Mouse (Mus musculus) kidney, postnatal 14 days (tissue): ENCODE results near the gene Srrm2.
A peak's percentile ranks its signal among the peaks of the same experiment; 100 is the strongest.

Experiments used
- DNase-seq: peaks from one replicate; pipeline ENCODE4 v3.0.0; 2022; ENCODE audit warnings: mixed read lengths

Srrm2 gene

GRCm38 (mm10) chr17:23815641-23816040, 25.3 kb downstream of the Srrm2 start:
- no peak for DNase-seq

GRCm38 (mm10) chr17:23818579-23818978, 28.2 kb downstream of the Srrm2 start:
- DNase-seq: no peak

- no peak for DNase-seq
These were observed 28.9 kb downstream of the Srrm2 start for GRCm38 (mm10) chr17:23819235-23819634.

- DNase-seq: no peak
These were observed 30.4 kb downstream of the Srrm2 start for GRCm38 (mm10) chr17:23820731-23821130.

GRCm38 (mm10) chr17:23822094-23822493, 31.8 kb downstream of the Srrm2 start:
- DNase-seq: no peak

- DNase-seq: no peak
These were observed 32.7 kb downstream of the Srrm2 start for GRCm38 (mm10) chr17:23823018-23823417.

GRCm38 (mm10) chr17:23823614-23824013, 33.3 kb downstream of the Srrm2 start:
- DNase-seq: no peak

GRCm38 (mm10) chr17:23825591-23825990, 35.3 kb downstream of the Srrm2 start:
- DNase-seq: no peak

- no peak for DNase-seq
These were observed 38.1 kb downstream of the Srrm2 start for GRCm38 (mm10) chr17:23828271-23829001.

GRCm38 (mm10) chr17:23829064-23829619, 38.8 kb downstream of the Srrm2 start, which contains the start of gene Elob:
Gene Elob (minus strand): TSS chr17:23829136.
- DNase-seq: peak; percentile 93

GRCm38 (mm10) chr17:23831201-23831600, 40.9 kb downstream of the Srrm2 start:
- DNase-seq: no peak

GRCm38 (mm10) chr17:23836006-23836575, 45.8 kb downstream of the Srrm2 start, which contains the start of gene Prss33:
Gene Prss33 (minus strand): TSS chr17:23836056.
- DNase-seq: no peak

GRCm38 (mm10) chr17:23841145-23841544, 50.8 kb downstream of the Srrm2 start:
- peak; percentile 69 for DNase-seq

GRCm38 (mm10) chr17:23843141-23843811, 52.9 kb downstream of the Srrm2 start:
- no peak for DNase-seq

- peak; percentile 42 for DNase-seq
These were observed 53.5 kb downstream of the Srrm2 start, which contains the start of the genes Prss32 and Prss41 for GRCm38 (mm10) chr17:23843812-23844273. Gene Prss32 (plus strand): TSS chr17:23843855. Gene Prss41 (minus strand): TSS chr17:23844172.

- DNase-seq: no peak
These were observed 59.7 kb downstream of the Srrm2 start for GRCm38 (mm10) chr17:23850028-23850427.

- DNase-seq: peak; percentile 62
These were observed 60.8 kb downstream of the Srrm2 start for GRCm38 (mm10) chr17:23850853-23851749.

GRCm38 (mm10) chr17:23853292-23853691, 63.0 kb downstream of the Srrm2 start:
- DNase-seq: peak; percentile 58

- no peak for DNase-seq
These were observed 64.0 kb downstream of the Srrm2 start for GRCm38 (mm10) chr17:23854229-23854765.

- DNase-seq: no peak
These were observed 66.9 kb downstream of the Srrm2 start for GRCm38 (mm10) chr17:23857193-23857592.

GRCm38 (mm10) chr17:23857913-23858312, 67.6 kb downstream of the Srrm2 start:
- no peak for DNase-seq

GRCm38 (mm10) chr17:23862926-23863325, 72.6 kb downstream of the Srrm2 start:
- no peak for DNase-seq
